Mouse (Mus musculus) forebrain, embryonic 14.5 days (tissue): ENCODE measurements at regions not wholly inside any gene's neighbourhood (a gene's known extent, or its start where the extent isn't known, plus 50 kb on each side); places are given as distances from the start of the nearest gene placed in this dataset.

Experiments used
- ATAC-seq: fragments of 200-750 bp; cut with Nextera tagmentation; 2 replicates; pipeline ENCODE4 v1.8.0; 2017; ENCODE audit warnings: mild to moderate bottlenecking, moderate library complexity
- DNase-seq: peaks from one replicate; pipeline ENCODE4 v3.0.0-alpha.2; 2015; ENCODE audit warnings: low spot score
- H3K27ac ChIP-seq: fragments of 300-500 bp; sonication (generic); 2 replicates; pipeline ENCODE4 v1.5.1; 2014; ENCODE audit warnings: low read depth, mild to moderate bottlenecking, control low read depth, low read length, moderate library complexity
- H3K27me3 ChIP-seq: fragments of 300-500 bp; sonication (generic); replicated peaks from 2 replicates; pipeline ENCODE4 v1.6.1; 2014; ENCODE audit warnings: low read length, control low read depth, mixed read lengths; ENCODE audit not compliant: control insufficient read depth, insufficient read depth
- H3K36me3 ChIP-seq: fragments of 300-500 bp; sonication (generic); 2 replicates; pipeline ENCODE4 v1.6.1; 2014; ENCODE audit warnings: low read length, control low read depth; ENCODE audit not compliant: control insufficient read depth, insufficient read depth
- H3K4me1 ChIP-seq: fragments of 300-500 bp; sonication (generic); 2 replicates; pipeline ENCODE4 v1.6.1; 2014; ENCODE audit warnings: antibody characterized with exemption, low read length, control low read depth; ENCODE audit not compliant: control insufficient read depth, insufficient read depth
- H3K4me2 ChIP-seq: fragments of 300-500 bp; sonication (generic); 2 replicates; pipeline ENCODE4 v1.6.1; 2014; ENCODE audit warnings: mild to moderate bottlenecking, control low read depth, low read length
- H3K4me3 ChIP-seq: fragments of 300-500 bp; sonication (generic); 2 replicates; pipeline ENCODE4 v1.5.1; 2014; ENCODE audit warnings: low read depth, low read length, control low read depth
- H3K9ac ChIP-seq: fragments of 300-500 bp; sonication (generic); 2 replicates; pipeline ENCODE4 v1.6.1; 2014; ENCODE audit warnings: mild to moderate bottlenecking, low read length, control low read depth, moderate library complexity
- H3K9me3 ChIP-seq: fragments of 300-500 bp; sonication (generic); replicated peaks from 2 replicates; pipeline ENCODE4 v1.6.1; 2016; ENCODE audit warnings: low read length, control low read depth, mixed read lengths; ENCODE audit not compliant: control insufficient read depth
- WGBS: fragments of 180-500 bp; shearing (Covaris S2); extraction: QIAGEN DNeasy Blood & Tissue Kit; methylation state at CpG from one replicate; pipeline ENCODE4 v1.1.7; 2014; 5-methylcytosine and 5-hydroxymethylcytosine counted together

GRCm38 (mm10) chr3:38036131-38036530 lies 311.8 kb upstream of the Gm5148 start:
- no peaks in the 10 kb centered on the region for H3K9me3 ChIP-seq
- H3K27ac ChIP-seq: no peak overlapping the region
- no peaks in the 10 kb centered on the region for H3K4me1 ChIP-seq
- no peak overlapping the region for H3K9ac ChIP-seq
- DNase-seq (no peak), ATAC-seq (no peak)
- H3K4me3 ChIP-seq: no peak overlapping the region
- H3K27me3 ChIP-seq: no peaks in the 10 kb centered on the region
- no peak overlapping the region for H3K4me2 ChIP-seq
- no peaks in the 10 kb centered on the region for H3K36me3 ChIP-seq

- ATAC-seq (no peak), DNase-seq (no peak)
- Histone ChIP-seq H3K4me2 (no peak overlapping the region), H3K36me3 (no peaks in the 10 kb centered on the region), H3K4me3 (no peak overlapping the region), H3K9ac (no peak overlapping the region), H3K9me3 (no peaks in the 10 kb centered on the region), H3K4me1 (no peaks in the 10 kb centered on the region), H3K27ac (no peak overlapping the region), H3K27me3 (no peaks in the 10 kb centered on the region)
- WGBS: 65% methylated on average over 3 of the region's 3 CpGs
These were observed 309.8 kb upstream of the Gm5148 start for GRCm38 (mm10) chr3:38034138-38034537.

GRCm38 (mm10) chr3:38014768-38015167 lies 290.5 kb upstream of the Gm5148 start:
- no peak overlapping the region for H3K4me3 ChIP-seq
- no peak for ATAC-seq
- 0 out of 2 replicates have a peak, but pooled peaks cover 4% of the 10 kb centered on the region for H3K4me1 ChIP-seq
- no peaks in the 10 kb centered on the region for H3K9me3 ChIP-seq
- H3K27me3 ChIP-seq: no peaks in the 10 kb centered on the region
- no peak overlapping the region for H3K9ac ChIP-seq
- no peak overlapping the region for H3K4me2 ChIP-seq
- H3K27ac ChIP-seq: no peak overlapping the region
- no peaks in the 10 kb centered on the region for H3K36me3 ChIP-seq
- 33% methylated on average over 1 of the region's 1 CpGs for WGBS
- DNase-seq: no peak

GRCm38 (mm10) chr3:38009168-38009567 lies 284.9 kb upstream of the Gm5148 start:
- H3K27me3 ChIP-seq: no peaks in the 10 kb centered on the region
- DNase-seq (no peak), ATAC-seq (no peak)
- 50% methylated on average over 4 of the region's 4 CpGs for WGBS
- no peak overlapping the region for H3K27ac ChIP-seq
- H3K36me3 ChIP-seq: no peaks in the 10 kb centered on the region
- H3K4me1 ChIP-seq: no peaks in the 10 kb centered on the region
- H3K4me2 ChIP-seq: no peak overlapping the region
- H3K4me3 ChIP-seq: no peak overlapping the region
- H3K9ac ChIP-seq: no peak overlapping the region
- H3K9me3 ChIP-seq: no peaks in the 10 kb centered on the region

- 87% methylated on average over 7 of the region's 7 CpGs for WGBS
- Histone ChIP-seq H3K4me3 (no peak overlapping the region), H3K4me1 (no peaks in the 10 kb centered on the region), H3K4me2 (no peak overlapping the region), H3K9me3 (no peaks in the 10 kb centered on the region), H3K36me3 (no peaks in the 10 kb centered on the region), H3K27ac (no peak overlapping the region), H3K9ac (no peak overlapping the region), H3K27me3 (no peaks in the 10 kb centered on the region)
- DNase-seq (no peak), ATAC-seq (no peak)
These were observed 284.0 kb upstream of the Gm5148 start for GRCm38 (mm10) chr3:38008321-38008720.

GRCm38 (mm10) chr3:38007626-38008025 lies 283.3 kb upstream of the Gm5148 start:
- Histone ChIP-seq H3K4me1 (no peaks in the 10 kb centered on the region), H3K4me2 (no peak overlapping the region), H3K4me3 (no peak overlapping the region), H3K9ac (no peak overlapping the region), H3K27ac (no peak overlapping the region), H3K36me3 (no peaks in the 10 kb centered on the region), H3K9me3 (no peaks in the 10 kb centered on the region), H3K27me3 (no peaks in the 10 kb centered on the region)
- DNase-seq (no peak), ATAC-seq (no peak)
- 94% methylated on average over 1 of the region's 1 CpGs for WGBS

GRCm38 (mm10) chr3:38002275-38002674 lies 278.0 kb upstream of the Gm5148 start:
- DNase-seq (no peak), ATAC-seq (no peak)
- H3K27me3 ChIP-seq: no peaks in the 10 kb centered on the region
- 96% methylated on average over 10 of the region's 10 CpGs for WGBS
- H3K9me3 ChIP-seq: no peaks in the 10 kb centered on the region
- H3K4me3 ChIP-seq: no peak overlapping the region
- no peaks in the 10 kb centered on the region for H3K36me3 ChIP-seq
- H3K4me1 ChIP-seq: no peaks in the 10 kb centered on the region
- no peak overlapping the region for H3K27ac ChIP-seq
- H3K9ac ChIP-seq: no peak overlapping the region
- H3K4me2 ChIP-seq: no peak overlapping the region

GRCm38 (mm10) chr3:37999779-38000178 lies 275.5 kb upstream of the Gm5148 start:
- Histone ChIP-seq H3K36me3 (no peaks in the 10 kb centered on the region), H3K27me3 (no peaks in the 10 kb centered on the region), H3K9ac (no peak overlapping the region), H3K4me1 (no peaks in the 10 kb centered on the region), H3K4me2 (no peak overlapping the region), H3K4me3 (no peak overlapping the region), H3K27ac (no peak overlapping the region), H3K9me3 (no peaks in the 10 kb centered on the region)
- 92% methylated on average over 1 of the region's 1 CpGs for WGBS
- no peak for DNase-seq
- no peak for ATAC-seq

GRCm38 (mm10) chr3:37997998-37998397 lies 273.7 kb upstream of the Gm5148 start:
- Histone ChIP-seq H3K9ac (no peak overlapping the region), H3K9me3 (no peaks in the 10 kb centered on the region), H3K36me3 (no peaks in the 10 kb centered on the region), H3K27ac (no peak overlapping the region), H3K4me1 (no peaks in the 10 kb centered on the region), H3K4me3 (no peak overlapping the region), H3K4me2 (no peak overlapping the region), H3K27me3 (no peaks in the 10 kb centered on the region)
- WGBS: 93% methylated on average over 3 of the region's 3 CpGs
- ATAC-seq (no peak), DNase-seq (no peak)

- DNase-seq: no peak
- ATAC-seq: no peak
- H3K4me1 ChIP-seq: no peaks in the 10 kb centered on the region
- H3K27ac ChIP-seq: no peak overlapping the region
- no peak overlapping the region for H3K4me3 ChIP-seq
- no peak overlapping the region for H3K9ac ChIP-seq
- no peaks in the 10 kb centered on the region for H3K9me3 ChIP-seq
- 94% methylated on average over 6 of the region's 6 CpGs for WGBS
- H3K4me2 ChIP-seq: no peak overlapping the region
- H3K27me3 ChIP-seq: no peaks in the 10 kb centered on the region
- H3K36me3 ChIP-seq: no peaks in the 10 kb centered on the region
These were observed 265.7 kb upstream of the Gm5148 start for GRCm38 (mm10) chr3:37989992-37990391.
